Mouse (Mus musculus): ENCODE measurements at regions not wholly inside any gene's neighbourhood (a gene's known extent, or its start where the extent isn't known, plus 50 kb on each side); places are given as distances from the start of the nearest gene placed in this dataset.

DNA sequence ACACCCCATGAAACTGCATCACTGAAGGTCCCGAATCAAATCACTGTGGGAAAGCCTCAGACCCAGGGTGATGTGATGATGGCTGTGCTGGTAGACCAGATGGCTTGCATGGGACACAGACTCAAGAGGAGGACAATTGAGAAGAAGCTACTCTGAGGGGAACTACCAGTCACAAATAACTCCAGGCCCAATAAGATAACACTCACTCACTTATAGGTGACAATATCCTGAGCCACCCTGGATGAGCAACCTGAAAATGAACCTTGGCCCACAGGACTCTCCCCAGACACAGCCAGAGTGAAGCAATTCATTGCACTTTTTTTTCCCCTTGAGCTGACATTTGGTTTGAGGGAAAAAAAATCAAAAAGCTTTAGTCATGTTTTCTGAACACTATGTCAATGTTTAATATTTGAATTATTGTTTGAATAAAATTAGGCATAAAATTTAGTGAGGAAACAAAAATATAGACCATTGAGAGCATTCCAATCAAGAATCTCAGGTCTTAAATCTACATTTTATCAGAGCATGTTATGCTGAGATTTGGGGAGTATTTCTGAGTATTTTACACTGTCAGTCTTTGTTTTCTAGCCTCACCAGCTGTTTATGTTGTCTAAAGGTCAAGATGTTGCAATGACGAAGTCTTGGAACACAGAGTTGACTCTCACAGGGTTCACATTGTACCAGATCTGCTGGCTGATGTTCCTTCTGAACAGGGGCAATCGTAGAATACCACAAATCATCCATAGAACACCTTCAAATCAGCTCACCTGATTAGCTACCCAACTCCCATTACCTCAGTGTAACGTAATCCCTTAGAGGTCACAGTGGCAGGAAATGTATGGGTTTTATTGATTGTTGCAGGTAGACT lies 67.9 kb upstream of the Gm6993 start:
- no peak for DNase-seq (ENCODE audit: low spot score in 2 of 2)

DNA sequence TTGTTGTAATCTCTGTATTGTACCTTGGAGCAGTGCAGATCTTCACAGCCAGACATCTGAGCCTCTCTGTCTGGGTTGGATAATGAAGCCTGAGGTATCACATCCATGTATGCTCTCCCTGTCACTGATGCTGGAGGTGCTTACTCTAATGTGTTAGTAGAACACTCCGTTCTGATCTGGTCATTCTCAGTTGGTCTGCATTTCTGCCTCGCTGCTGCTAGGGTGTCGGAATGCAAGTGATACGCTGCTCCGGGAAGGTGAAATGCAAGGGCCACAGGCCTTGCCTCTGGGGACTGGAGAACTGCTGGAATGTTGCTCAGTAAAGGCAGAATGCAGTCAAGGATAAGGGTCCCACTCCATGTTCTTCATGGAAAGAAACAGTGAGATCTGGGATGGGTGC lies 67.1 kb upstream of the Gm6993 start:
- no peak for DNase-seq (ENCODE audit: low spot score in 2 of 2)

DNA sequence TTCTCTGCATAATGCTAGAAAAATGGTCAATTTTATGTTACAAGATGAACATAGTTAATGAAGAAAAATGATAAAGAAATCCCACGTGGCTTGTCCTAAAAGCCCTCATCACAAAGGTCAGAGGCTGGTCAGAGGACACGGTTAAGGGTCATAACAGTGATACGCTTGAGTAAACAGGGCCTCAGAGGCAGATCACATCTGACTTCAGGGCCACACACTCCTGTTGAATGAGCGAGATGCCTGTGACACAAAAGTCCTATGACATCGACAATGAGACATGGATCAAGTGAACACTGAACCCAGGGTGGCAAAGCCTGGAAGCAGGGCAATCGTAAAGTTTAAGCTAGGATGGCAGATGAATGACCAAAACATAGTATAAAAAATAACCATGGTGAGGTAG lies 61.0 kb upstream of the Gm6993 start:
- no peak for DNase-seq (ENCODE audit: low spot score in 2 of 2)

DNA sequence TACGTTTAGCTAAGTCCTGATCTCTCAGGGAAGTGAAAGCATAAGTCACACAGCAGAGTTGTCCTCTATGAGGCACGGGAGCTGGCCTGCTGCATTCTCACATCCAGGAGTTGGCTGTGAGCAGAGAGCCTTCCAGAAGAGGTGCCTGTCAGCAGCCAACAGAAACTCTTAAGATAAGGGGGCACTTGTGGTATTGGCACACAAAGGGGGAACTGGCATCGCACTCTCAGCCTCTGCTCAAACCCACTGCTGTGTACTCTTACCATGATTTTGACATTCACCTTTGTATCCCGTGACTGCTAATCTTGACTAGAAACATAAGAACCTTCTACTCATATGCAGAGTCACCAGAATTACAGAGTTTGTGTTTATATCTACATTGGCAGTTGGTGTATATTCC lies 56.9 kb upstream of the Gm6993 start:
- DNase-seq (ENCODE audit: low spot score in 2 of 2), result no peak

DNA sequence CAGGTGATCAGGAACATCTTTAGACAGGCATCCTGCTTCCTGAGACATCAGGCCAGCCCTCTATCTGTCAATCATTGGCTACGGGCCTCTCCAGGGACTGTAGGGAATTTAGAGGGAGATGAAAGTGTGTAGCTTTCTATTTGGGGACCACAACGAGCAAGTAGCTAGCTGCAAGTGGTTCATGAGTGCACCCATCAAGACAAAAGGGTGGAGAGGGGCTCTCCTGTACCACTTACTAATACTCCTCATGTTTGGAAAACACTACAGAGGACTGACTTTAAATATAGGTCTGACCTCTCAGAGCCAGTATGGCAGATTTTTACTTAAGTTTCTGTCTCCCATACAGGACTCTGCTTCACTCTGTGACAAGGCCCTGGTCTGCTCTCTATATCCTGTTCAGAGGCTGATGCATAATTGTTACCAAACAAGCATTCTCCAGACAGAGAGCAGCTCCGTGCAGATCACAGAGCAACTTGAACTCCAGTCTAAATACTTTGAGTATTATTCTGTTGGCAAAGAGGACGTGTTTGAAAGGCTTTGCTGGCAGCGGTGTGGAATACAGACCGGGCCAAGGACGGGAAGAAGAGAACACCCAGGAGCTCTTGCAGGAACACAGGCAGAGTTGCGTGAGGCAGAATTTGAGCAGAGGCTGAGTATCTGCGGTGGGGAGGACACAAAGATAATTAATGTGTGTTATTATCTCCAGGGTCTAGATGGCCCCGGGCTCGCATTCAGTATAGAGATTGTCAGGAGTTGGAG lies 56.2 kb upstream of the Gm6993 start:
- no peak for DNase-seq (ENCODE audit: low spot score in 2 of 2)

DNA sequence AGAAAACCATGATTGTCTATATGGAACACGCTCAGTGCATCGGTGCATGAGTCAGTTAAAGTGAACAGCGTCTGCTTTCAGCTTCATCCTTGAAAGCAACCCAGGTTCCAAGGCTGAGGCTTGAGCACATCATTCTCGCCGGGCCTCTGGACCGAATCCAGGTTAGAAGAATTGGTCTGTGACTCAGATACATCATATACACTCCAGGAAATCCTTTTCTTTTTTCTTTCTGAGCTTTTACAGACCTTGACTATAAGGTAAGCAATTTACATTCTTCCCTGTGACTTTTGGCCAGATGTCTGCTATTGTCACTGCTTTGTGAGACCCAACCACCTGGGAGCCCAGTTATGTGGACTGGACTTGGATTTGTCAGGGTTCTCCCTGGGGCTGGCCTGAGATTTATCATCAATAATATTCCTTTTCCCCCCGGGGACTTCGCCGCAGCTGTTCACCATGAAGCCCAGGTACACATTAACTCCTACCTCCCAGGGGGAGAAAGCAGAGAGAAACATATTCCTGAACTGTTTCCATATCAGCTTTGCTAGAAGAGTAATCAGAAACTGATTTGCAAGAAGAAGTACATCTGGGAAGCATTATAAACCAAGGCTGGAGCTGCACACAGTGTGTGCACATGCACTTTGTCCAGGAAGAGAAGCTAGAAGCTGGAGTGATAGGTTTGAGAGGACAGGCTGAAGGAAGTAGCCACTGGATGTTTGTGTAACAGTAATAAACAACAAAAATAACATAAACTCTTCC lies 55.2 kb upstream of the Gm6993 start:
- DNase-seq (ENCODE audit: low spot score in 2 of 2), result no peak

DNA sequence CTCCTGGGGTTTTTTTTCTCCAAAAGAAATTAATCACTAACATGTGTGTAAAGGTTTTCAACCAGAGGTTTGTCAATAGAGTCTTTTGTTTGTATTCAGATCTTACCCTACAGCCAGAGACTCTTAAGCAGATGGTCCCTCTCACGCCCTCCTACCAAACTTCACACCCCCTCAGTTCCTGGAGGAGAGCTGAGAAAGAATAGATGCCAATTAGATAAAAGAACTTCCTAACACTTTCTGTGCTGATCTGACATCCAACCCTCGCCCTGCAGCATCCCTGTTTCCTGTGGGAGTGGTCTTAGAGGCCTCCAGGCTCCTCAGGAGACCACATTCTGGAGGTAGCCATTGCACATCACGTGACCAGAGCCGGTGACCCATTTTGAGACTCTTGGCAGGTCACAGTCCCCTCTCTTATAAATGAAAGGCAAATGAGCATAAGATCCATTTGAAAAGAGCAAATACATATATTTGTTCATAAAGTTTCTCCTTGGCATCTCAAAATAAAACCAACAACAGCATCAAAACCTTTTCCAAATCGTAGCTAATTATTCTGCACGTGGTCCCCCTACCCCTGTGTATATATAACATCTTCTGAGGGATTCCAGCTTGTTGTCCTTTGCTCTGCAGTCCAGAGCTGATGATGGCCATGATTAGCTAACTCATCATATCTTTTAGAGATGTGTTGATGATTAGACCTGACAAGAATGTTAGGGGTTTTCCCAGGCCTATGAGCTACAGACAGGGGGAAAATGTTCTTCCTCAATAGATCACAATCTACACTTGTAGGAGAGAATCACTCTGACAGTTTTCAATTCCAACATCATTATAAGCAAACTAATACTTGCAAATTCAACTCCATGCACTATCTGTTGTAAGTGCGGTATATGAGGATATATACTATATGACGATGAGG lies 54.4 kb upstream of the Gm6993 start:
- DNase-seq (ENCODE audit: low spot score in 2 of 2), result no peak

DNA sequence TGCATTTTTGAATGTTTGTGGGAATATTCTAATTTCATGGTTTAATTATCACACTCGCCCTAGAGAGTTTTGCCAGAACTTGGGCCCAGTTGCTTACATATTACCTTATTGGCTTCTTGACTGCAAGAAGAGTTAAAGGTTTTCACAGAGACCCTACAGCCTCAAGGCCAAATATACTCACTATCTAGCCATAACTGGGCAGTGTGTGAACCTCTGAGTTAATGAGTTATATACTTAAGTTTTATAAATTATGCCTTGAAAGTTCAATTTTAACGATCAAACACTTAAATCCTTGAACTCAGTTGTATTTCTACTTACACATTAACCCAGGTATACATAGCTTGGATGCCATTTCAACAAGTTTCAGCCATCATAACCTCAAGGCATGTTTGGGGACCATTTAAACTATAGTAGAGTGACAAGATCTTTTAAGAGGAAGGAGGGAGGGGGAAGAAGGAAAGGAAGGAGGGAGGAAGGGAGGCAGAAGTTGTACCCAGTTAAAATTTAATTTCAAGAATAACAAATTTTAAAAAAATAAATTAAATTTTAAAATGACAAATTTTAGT lies 52.5 kb upstream of the Gm6993 start:
- DNase-seq (ENCODE audit: low spot score in 2 of 2), result no peak

DNA sequence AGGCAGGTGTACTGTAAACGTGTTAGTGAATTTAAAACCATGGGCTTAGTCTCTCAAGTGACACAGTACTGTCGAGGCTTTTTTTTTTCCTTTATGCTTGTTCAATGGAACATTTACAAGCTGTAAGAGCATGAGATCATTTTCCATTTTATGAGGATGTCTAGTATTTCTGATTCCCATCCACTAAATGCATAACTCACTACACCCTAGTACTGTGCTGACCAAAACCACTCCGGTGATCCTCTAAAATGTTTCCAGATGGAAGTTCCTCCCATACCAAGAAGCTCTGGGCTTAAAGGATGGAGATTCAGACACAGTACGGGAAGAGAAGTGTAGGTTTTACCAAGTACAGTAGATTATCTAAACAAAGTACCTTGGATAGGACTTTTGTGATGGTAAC lies 50.3 kb upstream of the Gm6993 start:
- DNase-seq (ENCODE audit: low spot score in 2 of 2), result no peak
